Mouse (Mus musculus) cerebellum, adult 2 months (tissue): ENCODE data around the gene Borcs5.

ENCODE experiments used
- CTCF ChIP-seq: fragments of 200-500 bp; IDR thresholded peaks from 2 replicates; pipeline ENCODE4 v1.5.1; 2011; ENCODE audit warnings: low read depth, mild to moderate bottlenecking, control low read depth, low read length, moderate library complexity, borderline replicate concordance; ENCODE audit not compliant: insufficient read depth
- POLR2A ChIP-seq: fragments of 200-500 bp; IDR thresholded peaks from 2 replicates; pipeline ENCODE4 v1.6.1; 2011; ENCODE audit warnings: low read length, control low read depth, borderline replicate concordance; ENCODE audit not compliant: insufficient read depth

GRCm38 (mm10) chr6:134733800-134734221 lies 94.5 kb downstream of the Borcs5 start:
- TF ChIP-seq POLR2A: no peak
- no peak for TF ChIP-seq CTCF
